Mouse (Mus musculus) forebrain, postnatal 0 days (tissue): ENCODE results near the gene Etfb. TPM values are rescaled to one million over a fixed set of nuclear protein-coding genes. Genes with fewer than 3 reads are reported as not detected.
"Not testable (repeated sequence)": the region's sequence is repeated elsewhere in the genome, so short reads cannot be mapped to it uniquely, and the experiment has no call there.

Experiments used
- ATAC-seq: fragments of 200-750 bp; cut with Nextera tagmentation; 2 replicates; pipeline ENCODE4 v1.8.0; 2017; ENCODE audit warnings: mild to moderate bottlenecking, moderate library complexity
- DNase-seq: peaks from one replicate; pipeline ENCODE4 v3.0.0-alpha.2; 2015
- H3K27ac ChIP-seq: fragments of 300-500 bp; sonication (generic); 2 replicates; pipeline ENCODE4 v1.5.1; 2014; ENCODE audit warnings: low read depth, mild to moderate bottlenecking, antibody characterized with exemption, low read length, moderate library complexity, mixed read lengths
- H3K27me3 ChIP-seq: fragments of 300-500 bp; sonication (generic); 2 replicates; pipeline ENCODE4 v1.6.1; 2014; ENCODE audit warnings: mild to moderate bottlenecking, low read length, mixed read lengths; ENCODE audit not compliant: insufficient read depth
- H3K36me3 ChIP-seq: fragments of 300-500 bp; sonication (generic); 2 replicates; pipeline ENCODE4 v1.6.1; 2014; ENCODE audit warnings: mild to moderate bottlenecking, moderate library complexity; ENCODE audit not compliant: insufficient read depth
- H3K4me1 ChIP-seq: fragments of 300-500 bp; sonication (generic); 2 replicates; pipeline ENCODE4 v1.6.1; 2014; ENCODE audit warnings: antibody characterized with exemption; ENCODE audit not compliant: insufficient read depth
- H3K4me2 ChIP-seq: fragments of 300-500 bp; sonication (generic); 2 replicates; pipeline ENCODE4 v1.6.1; 2014; ENCODE audit warnings: low read depth, mild to moderate bottlenecking, moderate library complexity
- H3K4me3 ChIP-seq: fragments of 300-500 bp; sonication (generic); 2 replicates; pipeline ENCODE4 v1.5.1; 2014; ENCODE audit warnings: low read depth, low read length, mixed read lengths
- H3K9ac ChIP-seq: fragments of 300-500 bp; sonication (generic); 2 replicates; pipeline ENCODE4 v1.6.1; 2014; ENCODE audit warnings: mild to moderate bottlenecking
- H3K9me3 ChIP-seq: fragments of 300-500 bp; sonication (generic); 2 replicates; pipeline ENCODE4 v1.6.1; 2016; ENCODE audit warnings: low read length
- CTCF ChIP-seq: sonication (generic); IDR thresholded peaks from 2 replicates; pipeline ENCODE4 v1.5.1; 2016; ENCODE audit warnings: antibody characterized with exemption, control low read depth, low read depth
- WGBS: fragments of 180-500 bp; shearing (Covaris S2); extraction: QIAGEN DNeasy Blood & Tissue Kit; methylation state at CpG from one replicate; pipeline ENCODE4 v1.1.7; 2014; 5-methylcytosine and 5-hydroxymethylcytosine counted together
- polyA plus RNA-seq: library from polyadenylated mRNA; unstranded; fragments of >200 nt; fragmentation: Nextera tagmentation; extraction: Ambion mirVana; gene quantifications from 2 replicates; pipeline ENCODE4 v1.2.1, GENCODE M21; 2015
- total RNA-seq: library from RNA; depleted of rRNA; stranded (reverse); fragments of >200 nt; gene quantifications from 2 replicates; pipeline ENCODE4 v1.2.3, GENCODE M21; 2014; rRNA removed

The Etfb gene
- total RNA-seq, result 38.2 and 46.1 TPM in 2 replicates
- polyA plus RNA-seq, result 101 and 117 TPM in 2 replicates

- Histone ChIP-seq H3K4me1 (peaks cover 11% of the 10 kb centered on the region), H3K36me3 (no peaks in the 10 kb centered on the region), H3K4me2 (peak within 1 kb of the TSS; percentile 84), H3K9ac (peak within 1 kb of the TSS; percentile 55), H3K27ac (peak within 1 kb of the TSS; percentile 86), H3K27me3 (no peaks in the 10 kb centered on the region), H3K9me3 (no peaks in the 10 kb centered on the region), H3K4me3 (peak within 1 kb of the TSS; percentile 52)
- DNase-seq (peak; percentile 95), ATAC-seq (peak; percentile 98)
- TF ChIP-seq CTCF, result peak; percentile 29; the same call in 1 of the 2 replicates
- WGBS, result under 1% methylated on average over 27 of the region's 27 CpGs
Measured at GRCm38 (mm10) chr7:43443917-43444293, at the start of gene Etfb, which contains the start of gene Gm45233. Etfb (plus strand) TSS chr7:43444083. Gm45233 (plus strand) TSS chr7:43444128.

GRCm38 (mm10) chr7:43399501-43399900 is 44.4 kb upstream of the Etfb start:
- no peaks in the 10 kb centered on the region for H3K27me3 ChIP-seq
- 91% methylated on average over 2 of the region's 2 CpGs for WGBS
- H3K4me3 ChIP-seq, result no peak overlapping the region
- H3K4me1 ChIP-seq, result no peaks in the 10 kb centered on the region
- H3K9ac ChIP-seq, result no peak overlapping the region
- no peak overlapping the region for H3K27ac ChIP-seq
- no peak for TF ChIP-seq CTCF
- ATAC-seq (no peak), DNase-seq (no peak)
- no peak overlapping the region for H3K4me2 ChIP-seq
- H3K36me3 ChIP-seq, result no peaks in the 10 kb centered on the region
- H3K9me3 ChIP-seq, result no peaks in the 10 kb centered on the region

GRCm38 (mm10) chr7:43402718-43403117 is 41.2 kb upstream of the Etfb start:
- H3K27me3 ChIP-seq, result no peaks in the 10 kb centered on the region
- H3K9ac ChIP-seq, result no peak overlapping the region
- no peak for ATAC-seq
- H3K4me1 ChIP-seq, result no peaks in the 10 kb centered on the region
- H3K36me3 ChIP-seq, result no peaks in the 10 kb centered on the region
- no peak for TF ChIP-seq CTCF
- DNase-seq, result no peak
- H3K9me3 ChIP-seq, result no peaks in the 10 kb centered on the region
- H3K4me2 ChIP-seq, result no peak overlapping the region
- no peak overlapping the region for H3K4me3 ChIP-seq
- WGBS, result 54% methylated on average over 2 of the region's 2 CpGs
- no peak overlapping the region for H3K27ac ChIP-seq

GRCm38 (mm10) chr7:43407573-43407972 is 36.3 kb upstream of the Etfb start:
- DNase-seq, result no peak
- no peak overlapping the region for H3K4me2 ChIP-seq

GRCm38 (mm10) chr7:43408131-43408553 is 35.7 kb upstream of the Etfb start, which contains the start of gene Siglecg:
Siglecg (plus strand) TSS chr7:43408204.
- no peaks in the 10 kb centered on the region for H3K36me3 ChIP-seq
- H3K27me3 ChIP-seq, result no peaks in the 10 kb centered on the region
- TF ChIP-seq CTCF, result no peak
- DNase-seq (no peak), ATAC-seq (no peak)
- WGBS, result 84% methylated on average over 4 of the region's 4 CpGs
- H3K4me3 ChIP-seq, result no peak within 1 kb of the TSS
- no peak within 1 kb of the TSS for H3K4me2 ChIP-seq
- H3K27ac ChIP-seq, result no peak within 1 kb of the TSS
- no peaks in the 10 kb centered on the region for H3K9me3 ChIP-seq
- H3K4me1 ChIP-seq, result no peaks in the 10 kb centered on the region
- H3K9ac ChIP-seq, result no peak within 1 kb of the TSS

More at GRCm38 (mm10) chr7:43407573-43407972, 36.3 kb upstream of the Etfb start:
- Histone ChIP-seq H3K9me3 (no peaks in the 10 kb centered on the region), H3K4me3 (no peak overlapping the region), H3K36me3 (no peaks in the 10 kb centered on the region), H3K27ac (no peak overlapping the region), H3K9ac (no peak overlapping the region), H3K27me3 (no peaks in the 10 kb centered on the region), H3K4me1 (no peaks in the 10 kb centered on the region)
- ATAC-seq, result no peak
- no peak for TF ChIP-seq CTCF
- WGBS, result 82% methylated on average over 3 of the region's 3 CpGs

- H3K27ac ChIP-seq, result no peak overlapping the region
- no peaks in the 10 kb centered on the region for H3K4me1 ChIP-seq
- TF ChIP-seq CTCF, result no peak
- DNase-seq, result no peak
- no peaks in the 10 kb centered on the region for H3K36me3 ChIP-seq
- H3K9ac ChIP-seq, result no peak overlapping the region
- no peak for ATAC-seq
- no peaks in the 10 kb centered on the region for H3K27me3 ChIP-seq
- no peaks in the 10 kb centered on the region for H3K9me3 ChIP-seq
- no peak overlapping the region for H3K4me2 ChIP-seq
- no peak overlapping the region for H3K4me3 ChIP-seq
- WGBS, result 93% methylated on average over 3 of the region's 3 CpGs
Measured at GRCm38 (mm10) chr7:43409084-43409483, 34.8 kb upstream of the Etfb start.

GRCm38 (mm10) chr7:43411724-43412123 is 32.2 kb upstream of the Etfb start:
- H3K9me3 ChIP-seq, DNase-seq, H3K4me3 ChIP-seq, H3K9ac ChIP-seq, ATAC-seq, H3K4me2 ChIP-seq, H3K36me3 ChIP-seq, H3K4me1 ChIP-seq, H3K27me3 ChIP-seq, H3K27ac ChIP-seq: not testable (repeated sequence)
- 32% methylated on average over 4 of the region's 4 CpGs for WGBS
